Mouse (Mus musculus) lung, embryonic 15.5 days (tissue): Measurements from ENCODE around the gene Napepld. TPM values are rescaled to one million over a fixed set of nuclear protein-coding genes. Genes with fewer than 3 reads are reported as not detected.
"Not testable (repeated sequence)": the region's sequence is repeated elsewhere in the genome, so short reads cannot be mapped to it uniquely, and the experiment has no call there.

ENCODE experiments used
- ATAC-seq: fragments of 200-750 bp; cut with Nextera tagmentation; 2 replicates; pipeline ENCODE4 v1.8.0; 2017; ENCODE audit warnings: moderate number of reproducible peaks, borderline replicate concordance; ENCODE audit not compliant: low FRiP score, low TSS enrichment; ENCODE audit errors: extremely low read depth
- H3K27ac ChIP-seq: fragments of 300-500 bp; sonication (generic); 2 replicates; pipeline ENCODE4 v1.5.1; 2015; ENCODE audit warnings: moderate library complexity, mild to moderate bottlenecking, inconsistent platforms
- H3K27me3 ChIP-seq: fragments of 300-500 bp; sonication (generic); 2 replicates; pipeline ENCODE4 v1.6.1; 2015; ENCODE audit warnings: inconsistent platforms
- H3K36me3 ChIP-seq: fragments of 300-500 bp; sonication (generic); 2 replicates; pipeline ENCODE4 v1.6.1; 2015; ENCODE audit warnings: inconsistent platforms
- H3K4me1 ChIP-seq: fragments of 300-500 bp; sonication (generic); 2 replicates; pipeline ENCODE4 v1.6.1; 2015; ENCODE audit warnings: inconsistent platforms
- H3K4me2 ChIP-seq: fragments of 300-500 bp; sonication (generic); 2 replicates; pipeline ENCODE4 v1.6.1; 2015; ENCODE audit warnings: inconsistent platforms, mild to moderate bottlenecking, moderate library complexity
- H3K4me3 ChIP-seq: fragments of 300-500 bp; sonication (generic); 2 replicates; pipeline ENCODE4 v1.5.1; 2015; ENCODE audit warnings: mild to moderate bottlenecking, inconsistent platforms
- H3K9ac ChIP-seq: fragments of 300-500 bp; sonication (generic); 2 replicates; pipeline ENCODE4 v1.6.1; 2015; ENCODE audit warnings: inconsistent platforms
- H3K9me3 ChIP-seq: fragments of 300-500 bp; sonication (generic); 2 replicates; pipeline ENCODE4 v1.6.1; 2016; ENCODE audit warnings: inconsistent platforms
- WGBS: fragments of 180-500 bp; shearing (Covaris S2); methylation state at CpG from one replicate; pipeline ENCODE4 v1.1.7; 2015; 5-methylcytosine and 5-hydroxymethylcytosine counted together
- polyA plus RNA-seq: library from polyadenylated mRNA; unstranded; fragments of >200 nt; fragmentation: Nextera tagmentation; extraction: Ambion mirVana; gene quantifications from 2 replicates; pipeline ENCODE4 v1.2.1, GENCODE M21; 2015

The Napepld gene
- polyA plus RNA-seq, 1 experiment from 2014 or later = 4.9 TPM

GRCm38 (mm10) chr5:21702873-21703475 lies 1.8 kb upstream of the Napepld start:
- H3K36me3 ChIP-seq = no peaks in the 10 kb centered on the region
- 55% methylated on average over 6 of the region's 6 CpGs for WGBS
- 0 out of 2 replicates have a peak, but pooled peaks cover 4% of the 10 kb centered on the region for H3K4me1 ChIP-seq
- no peak overlapping the region for H3K4me3 ChIP-seq
- no peaks in the 10 kb centered on the region for H3K9me3 ChIP-seq
- H3K4me2 ChIP-seq = no peak overlapping the region
- H3K27me3 ChIP-seq = no peaks in the 10 kb centered on the region
- no peak for ATAC-seq
- no peak overlapping the region for H3K9ac ChIP-seq
- H3K27ac ChIP-seq = no peak overlapping the region

GRCm38 (mm10) chr5:21702009-21702364 lies 791 bp upstream of the Napepld start:
- H3K36me3 ChIP-seq = no peaks in the 10 kb centered on the region
- peak overlapping the region; percentile 98 for H3K27ac ChIP-seq
- 53% methylated on average over 2 of the region's 2 CpGs for WGBS
- ATAC-seq = no peak
- H3K9ac ChIP-seq = peak overlapping the region; percentile 89
- peak overlapping the region; percentile 74 for H3K4me3 ChIP-seq
- H3K27me3 ChIP-seq = no peaks in the 10 kb centered on the region
- H3K4me1 ChIP-seq = 0 out of 2 replicates have a peak, but pooled peaks cover 4% of the 10 kb centered on the region
- no peaks in the 10 kb centered on the region for H3K9me3 ChIP-seq
- H3K4me2 ChIP-seq = peak overlapping the region; percentile 73

GRCm38 (mm10) chr5:21700934-21701333 lies 262 bp downstream of the Napepld start:
- Histone ChIP-seq H3K4me2 (peak overlapping the region; percentile 73), H3K4me1 (0 out of 2 replicates have a peak, but pooled peaks cover 4% of the 10 kb centered on the region), H3K4me3 (peak overlapping the region; percentile 74), H3K9me3 (no peaks in the 10 kb centered on the region), H3K27me3 (no peaks in the 10 kb centered on the region), H3K36me3 (no peaks in the 10 kb centered on the region), H3K27ac (peak overlapping the region; percentile 30), H3K9ac (peak overlapping the region; percentile 45)
- under 1% methylated on average over 22 of the region's 22 CpGs for WGBS
- no peak; the same call in 1 of the 2 replicates for ATAC-seq

- H3K27ac ChIP-seq = no peak overlapping the region
- 16% methylated on average over 10 of the region's 10 CpGs for WGBS
- H3K4me3 ChIP-seq = peak overlapping the region; percentile 74
- H3K9me3 ChIP-seq = no peaks in the 10 kb centered on the region
- 0 out of 2 replicates have a peak, but pooled peaks cover 4% of the 10 kb centered on the region for H3K4me1 ChIP-seq
- H3K9ac ChIP-seq = 0 out of 2 replicates have a peak overlapping the region, but pooled peaks have one; percentile 45
- peak overlapping the region; percentile 73 for H3K4me2 ChIP-seq
- ATAC-seq = no peak
- no peaks in the 10 kb centered on the region for H3K36me3 ChIP-seq
- no peaks in the 10 kb centered on the region for H3K27me3 ChIP-seq
These were observed 849 bp downstream of the Napepld start for GRCm38 (mm10) chr5:21700272-21700821.

GRCm38 (mm10) chr5:21699555-21699954 lies 1.6 kb downstream of the Napepld start:
- Histone ChIP-seq H3K4me2 (0 out of 2 replicates have a peak overlapping the region, but pooled peaks have one; percentile 13), H3K4me1 (0 out of 2 replicates have a peak, but pooled peaks cover 10% of the 10 kb centered on the region)
- not testable (repeated sequence) for H3K36me3 ChIP-seq, H3K9ac ChIP-seq, ATAC-seq, H3K9me3 ChIP-seq, H3K4me3 ChIP-seq, H3K27ac ChIP-seq, H3K27me3 ChIP-seq
- WGBS = 91% methylated on average over 3 of the region's 3 CpGs

GRCm38 (mm10) chr5:21694854-21695490 lies 6.2 kb downstream of the Napepld start:
- Histone ChIP-seq H3K4me3 (no peak overlapping the region), H3K36me3 (no peaks in the 10 kb centered on the region), H3K9me3 (no peaks in the 10 kb centered on the region), H3K27ac (peak overlapping the region; percentile 63), H3K9ac (no peak overlapping the region), H3K27me3 (no peaks in the 10 kb centered on the region), H3K4me2 (no peak overlapping the region), H3K4me1 (0 out of 2 replicates have a peak, but pooled peaks cover 13% of the 10 kb centered on the region)
- no peak; the same call in 1 of the 2 replicates for ATAC-seq
- WGBS = 60% methylated on average over 3 of the region's 3 CpGs

- Histone ChIP-seq H3K4me2 (no peak overlapping the region), H3K4me3 (no peak overlapping the region), H3K4me1 (0 out of 2 replicates have a peak, but pooled peaks cover 13% of the 10 kb centered on the region), H3K27me3 (no peaks in the 10 kb centered on the region), H3K9me3 (no peaks in the 10 kb centered on the region), H3K36me3 (no peaks in the 10 kb centered on the region), H3K27ac (no peak overlapping the region), H3K9ac (no peak overlapping the region)
- ATAC-seq = no peak
- 52% methylated on average over 3 of the region's 3 CpGs for WGBS
These were observed 7.8 kb downstream of the Napepld start for GRCm38 (mm10) chr5:21693372-21693870.

- Histone ChIP-seq H3K9me3 (no peaks in the 10 kb centered on the region), H3K27ac (no peak overlapping the region), H3K4me3 (no peak overlapping the region), H3K4me2 (no peak overlapping the region), H3K4me1 (0 out of 2 replicates have a peak, but pooled peaks cover 13% of the 10 kb centered on the region), H3K27me3 (no peaks in the 10 kb centered on the region), H3K36me3 (no peaks in the 10 kb centered on the region), H3K9ac (no peak overlapping the region)
- ATAC-seq = no peak
- WGBS = 85% methylated on average over 5 of the region's 5 CpGs
These were observed 9.0 kb downstream of the Napepld start for GRCm38 (mm10) chr5:21692230-21692629.

- no peak overlapping the region for H3K4me3 ChIP-seq
- H3K4me2 ChIP-seq = no peak overlapping the region
- H3K9ac ChIP-seq = no peak overlapping the region
- H3K27me3 ChIP-seq = no peaks in the 10 kb centered on the region
- H3K4me1 ChIP-seq = no peaks in the 10 kb centered on the region
- H3K9me3 ChIP-seq = no peaks in the 10 kb centered on the region
- no peaks in the 10 kb centered on the region for H3K36me3 ChIP-seq
- WGBS = 55% methylated on average over 4 of the region's 4 CpGs
- ATAC-seq = no peak
- no peak overlapping the region for H3K27ac ChIP-seq
These were observed 14.2 kb downstream of the Napepld start for GRCm38 (mm10) chr5:21687042-21687441.

- ATAC-seq = no peak
- 67% methylated on average over 10 of the region's 10 CpGs for WGBS
These were observed 16.2 kb downstream of the Napepld start for GRCm38 (mm10) chr5:21685001-21685400.

GRCm38 (mm10) chr5:21683811-21684210 lies 17.4 kb downstream of the Napepld start:
- H3K27me3 ChIP-seq = no peaks in the 10 kb centered on the region
- WGBS = 93% methylated on average over 9 of the region's 9 CpGs
- ATAC-seq = no peak
- no peak overlapping the region for H3K27ac ChIP-seq
- no peaks in the 10 kb centered on the region for H3K36me3 ChIP-seq
- no peak overlapping the region for H3K4me3 ChIP-seq
- H3K4me2 ChIP-seq = no peak overlapping the region
- H3K9ac ChIP-seq = no peak overlapping the region
- H3K9me3 ChIP-seq = no peaks in the 10 kb centered on the region
- no peaks in the 10 kb centered on the region for H3K4me1 ChIP-seq

More at GRCm38 (mm10) chr5:21685001-21685400, 16.2 kb downstream of the Napepld start:
- Histone ChIP-seq H3K4me1 (no peaks in the 10 kb centered on the region), H3K4me2 (no peak overlapping the region), H3K9ac (no peak overlapping the region), H3K36me3 (no peaks in the 10 kb centered on the region), H3K4me3 (no peak overlapping the region), H3K9me3 (no peaks in the 10 kb centered on the region), H3K27me3 (no peaks in the 10 kb centered on the region), H3K27ac (no peak overlapping the region)

- H3K4me2 ChIP-seq = no peak overlapping the region
- no peak overlapping the region for H3K9ac ChIP-seq
- 73% methylated on average over 5 of the region's 5 CpGs for WGBS
- H3K27me3 ChIP-seq = no peaks in the 10 kb centered on the region
- no peaks in the 10 kb centered on the region for H3K9me3 ChIP-seq
- no peak for ATAC-seq
- H3K36me3 ChIP-seq = no peaks in the 10 kb centered on the region; the same call in 1 of the 2 replicates
- H3K4me1 ChIP-seq = no peaks in the 10 kb centered on the region
- no peak overlapping the region for H3K4me3 ChIP-seq
- no peak overlapping the region for H3K27ac ChIP-seq
These were observed 20.3 kb downstream of the Napepld start for GRCm38 (mm10) chr5:21680940-21681339.
